Mouse (Mus musculus) forebrain, embryonic 10.5 days (tissue): ENCODE results near the gene Ip6k3. TPM values are rescaled to one million over a fixed set of nuclear protein-coding genes. Genes with fewer than 3 reads are reported as not detected.
A peak's percentile ranks its signal among the peaks of the same experiment; 100 is the strongest.

ENCODE experiments used
- DNase-seq: peaks from one replicate; pipeline ENCODE4 v3.0.0-alpha.2; 2017; ENCODE audit warnings: low spot score; ENCODE audit errors: extremely low spot score
- H3K27ac ChIP-seq: fragments of 300-500 bp; sonication (generic); 2 replicates; pipeline ENCODE4 v1.5.1; 2016; ENCODE audit warnings: mild to moderate bottlenecking
- H3K27me3 ChIP-seq: fragments of 300-500 bp; sonication (generic); 2 replicates; pipeline ENCODE4 v1.6.1; 2016; ENCODE audit warnings: mild to moderate bottlenecking; ENCODE audit not compliant: poor library complexity, severe bottlenecking
- H3K36me3 ChIP-seq: fragments of 300-500 bp; sonication (generic); replicated peaks from 2 replicates; pipeline ENCODE4 v1.6.1; 2016; ENCODE audit warnings: mild to moderate bottlenecking, moderate library complexity
- H3K4me1 ChIP-seq: fragments of 300-500 bp; sonication (generic); 2 replicates; pipeline ENCODE4 v1.6.1; 2016
- H3K4me3 ChIP-seq: fragments of 300-500 bp; sonication (generic); 2 replicates; pipeline ENCODE4 v1.5.1; 2016; ENCODE audit warnings: mild to moderate bottlenecking, moderate library complexity
- H3K9me3 ChIP-seq: fragments of 300-500 bp; sonication (generic); 2 replicates; pipeline ENCODE4 v1.6.1; 2016; ENCODE audit warnings: mild to moderate bottlenecking, moderate library complexity
- WGBS: fragments of 180-500 bp; shearing (Covaris S2); methylation state at CpG from one replicate; pipeline ENCODE4 v1.1.7; 2016; 5-methylcytosine and 5-hydroxymethylcytosine counted together
- polyA plus RNA-seq: library from polyadenylated mRNA; unstranded; fragments of >200 nt; fragmentation: Nextera tagmentation; extraction: Ambion mirVana; gene quantifications from 2 replicates; pipeline ENCODE4 v1.2.1, GENCODE M21; 2016

Ip6k3 gene
- polyA plus RNA-seq, 1 experiment from 2014 or later = 0.06 TPM

GRCm38 (mm10) chr17:27125669-27126202, 41.9 kb downstream of the Ip6k3 start:
- H3K9me3 ChIP-seq = no peaks in the 10 kb centered on the region
- no peak overlapping the region for H3K27ac ChIP-seq
- no peak for DNase-seq
- no peak overlapping the region for H3K4me3 ChIP-seq
- peaks cover 64% of the 10 kb centered on the region for H3K36me3 ChIP-seq
- 0 out of 2 replicates have a peak, but pooled peaks cover 16% of the 10 kb centered on the region for H3K27me3 ChIP-seq
- peaks cover 43% of the 10 kb centered on the region for H3K4me1 ChIP-seq
- 83% methylated on average over 11 of the region's 11 CpGs for WGBS

- Histone ChIP-seq H3K4me3 (no peak overlapping the region), H3K9me3 (no peaks in the 10 kb centered on the region), H3K4me1 (peaks cover 43% of the 10 kb centered on the region), H3K27ac (no peak overlapping the region), H3K36me3 (peaks cover 64% of the 10 kb centered on the region), H3K27me3 (0 out of 2 replicates have a peak, but pooled peaks cover 16% of the 10 kb centered on the region)
- DNase-seq = peak; percentile 76
- WGBS = 30% methylated on average over 12 of the region's 12 CpGs
Measured at GRCm38 (mm10) chr17:27125185-27125584, 42.4 kb downstream of the Ip6k3 start.

- Histone ChIP-seq H3K4me3 (no peak overlapping the region), H3K36me3 (peaks cover 63% of the 10 kb centered on the region), H3K9me3 (no peaks in the 10 kb centered on the region), H3K4me1 (peaks cover 47% of the 10 kb centered on the region), H3K27me3 (0 out of 2 replicates have a peak, but pooled peaks cover 16% of the 10 kb centered on the region), H3K27ac (0 out of 2 replicates have a peak overlapping the region, but pooled peaks have one; percentile 1)
- DNase-seq = no peak
- WGBS = 83% methylated on average over 7 of the region's 7 CpGs
Measured at GRCm38 (mm10) chr17:27123813-27124375, 43.7 kb downstream of the Ip6k3 start.

- peaks cover 60% of the 10 kb centered on the region for H3K36me3 ChIP-seq
- H3K4me1 ChIP-seq = peaks cover 48% of the 10 kb centered on the region
- H3K4me3 ChIP-seq = no peak overlapping the region
Measured at GRCm38 (mm10) chr17:27123103-27123502, 44.5 kb downstream of the Ip6k3 start.

GRCm38 (mm10) chr17:27122701-27123100, 44.9 kb downstream of the Ip6k3 start:
- WGBS = 92% methylated on average over 11 of the region's 11 CpGs
- H3K9me3 ChIP-seq = peaks cover 4% of the 10 kb centered on the region; the same call in 1 of the 2 replicates
- no peak for DNase-seq
- H3K4me1 ChIP-seq = peaks cover 46% of the 10 kb centered on the region
- H3K4me3 ChIP-seq = no peak overlapping the region
- peaks cover 62% of the 10 kb centered on the region for H3K36me3 ChIP-seq
- H3K27me3 ChIP-seq = 0 out of 2 replicates have a peak, but pooled peaks cover 16% of the 10 kb centered on the region
- H3K27ac ChIP-seq = no peak overlapping the region

More at GRCm38 (mm10) chr17:27123103-27123502, 44.5 kb downstream of the Ip6k3 start:
- DNase-seq = no peak
- Histone ChIP-seq H3K27me3 (0 out of 2 replicates have a peak, but pooled peaks cover 16% of the 10 kb centered on the region), H3K9me3 (no peaks in the 10 kb centered on the region), H3K27ac (no peak overlapping the region)
- 84% methylated on average over 2 of the region's 2 CpGs for WGBS

GRCm38 (mm10) chr17:27121781-27122180, 45.8 kb downstream of the Ip6k3 start:
- 72% methylated on average over 7 of the region's 7 CpGs for WGBS
- no peak overlapping the region for H3K4me3 ChIP-seq
- H3K27me3 ChIP-seq = 0 out of 2 replicates have a peak, but pooled peaks cover 16% of the 10 kb centered on the region
- H3K9me3 ChIP-seq = peaks cover 6% of the 10 kb centered on the region; the same call in 1 of the 2 replicates
- peaks cover 57% of the 10 kb centered on the region for H3K36me3 ChIP-seq
- no peak overlapping the region for H3K27ac ChIP-seq
- no peak for DNase-seq
- H3K4me1 ChIP-seq = peaks cover 39% of the 10 kb centered on the region

- 40% methylated on average over 14 of the region's 14 CpGs for WGBS
- Histone ChIP-seq H3K36me3 (peaks cover 57% of the 10 kb centered on the region), H3K9me3 (peaks cover 6% of the 10 kb centered on the region; the same call in 1 of the 2 replicates), H3K27ac (peak overlapping the region; percentile 1; the same call in 1 of the 2 replicates), H3K4me1 (peaks cover 38% of the 10 kb centered on the region), H3K4me3 (no peak overlapping the region), H3K27me3 (0 out of 2 replicates have a peak, but pooled peaks cover 16% of the 10 kb centered on the region)
- no peak for DNase-seq
Measured at GRCm38 (mm10) chr17:27121266-27121665, 46.3 kb downstream of the Ip6k3 start.

- Histone ChIP-seq H3K4me3 (peak overlapping the region; percentile 11; the same call in 1 of the 2 replicates), H3K27ac (peak overlapping the region; percentile 1; the same call in 1 of the 2 replicates), H3K36me3 (peaks cover 52% of the 10 kb centered on the region), H3K4me1 (peaks cover 38% of the 10 kb centered on the region), H3K27me3 (0 out of 2 replicates have a peak, but pooled peaks cover 16% of the 10 kb centered on the region), H3K9me3 (peaks cover 6% of the 10 kb centered on the region; the same call in 1 of the 2 replicates)
- DNase-seq = peak; percentile 77
- WGBS = 6% methylated on average over 18 of the region's 18 CpGs
Measured at GRCm38 (mm10) chr17:27120561-27121024, 47.0 kb downstream of the Ip6k3 start.

- 0 out of 2 replicates have a peak, but pooled peaks cover 16% of the 10 kb centered on the region for H3K27me3 ChIP-seq
- 65% methylated on average over 8 of the region's 8 CpGs for WGBS
- no peak for DNase-seq
- no peak overlapping the region; the same call in none of the 2 replicates for H3K27ac ChIP-seq
- no peak overlapping the region for H3K4me3 ChIP-seq
- H3K36me3 ChIP-seq = peaks cover 48% of the 10 kb centered on the region
- peaks cover 40% of the 10 kb centered on the region for H3K4me1 ChIP-seq
- H3K9me3 ChIP-seq = peaks cover 6% of the 10 kb centered on the region; the same call in 1 of the 2 replicates
Measured at GRCm38 (mm10) chr17:27119954-27120353, 47.6 kb downstream of the Ip6k3 start.

- Histone ChIP-seq H3K4me3 (no peak overlapping the region), H3K9me3 (peaks cover 6% of the 10 kb centered on the region; the same call in 1 of the 2 replicates), H3K4me1 (peaks cover 39% of the 10 kb centered on the region), H3K27ac (no peak overlapping the region; the same call in 1 of the 2 replicates), H3K27me3 (0 out of 2 replicates have a peak, but pooled peaks cover 16% of the 10 kb centered on the region), H3K36me3 (peaks cover 44% of the 10 kb centered on the region)
- DNase-seq = no peak
- WGBS = 65% methylated on average over 4 of the region's 4 CpGs
Measured at GRCm38 (mm10) chr17:27119540-27119895, 48.1 kb downstream of the Ip6k3 start.

- H3K4me1 ChIP-seq = peaks cover 36% of the 10 kb centered on the region
- H3K36me3 ChIP-seq = peaks cover 38% of the 10 kb centered on the region
- no peak for DNase-seq
- no peak overlapping the region for H3K27ac ChIP-seq
- 0 out of 2 replicates have a peak, but pooled peaks cover 16% of the 10 kb centered on the region for H3K27me3 ChIP-seq
- peaks cover 6% of the 10 kb centered on the region; the same call in 1 of the 2 replicates for H3K9me3 ChIP-seq
- 92% methylated on average over 25 of the region's 25 CpGs for WGBS
- no peak overlapping the region for H3K4me3 ChIP-seq
Measured at GRCm38 (mm10) chr17:27118676-27119539, 48.7 kb downstream of the Ip6k3 start.

- WGBS = 91% methylated on average over 7 of the region's 7 CpGs
- H3K36me3 ChIP-seq = no peaks in the 10 kb centered on the region
- no peaks in the 10 kb centered on the region for H3K27me3 ChIP-seq
- H3K9me3 ChIP-seq = no peaks in the 10 kb centered on the region
- no peak for DNase-seq
- H3K4me1 ChIP-seq = peaks cover 6% of the 10 kb centered on the region
- no peak overlapping the region for H3K27ac ChIP-seq
- H3K4me3 ChIP-seq = no peak overlapping the region
Measured at GRCm38 (mm10) chr17:27110072-27110471, 57.5 kb downstream of the Ip6k3 start.
